Mouse (Mus musculus): ENCODE results near the gene Syt15. TPM values are rescaled to one million over a fixed set of nuclear protein-coding genes. Genes with fewer than 3 reads are reported as not detected.

Gene Syt15
- total and polyA plus RNA-seq, 3 experiments, result 0.11 TPM; not detected in 2

DNA sequence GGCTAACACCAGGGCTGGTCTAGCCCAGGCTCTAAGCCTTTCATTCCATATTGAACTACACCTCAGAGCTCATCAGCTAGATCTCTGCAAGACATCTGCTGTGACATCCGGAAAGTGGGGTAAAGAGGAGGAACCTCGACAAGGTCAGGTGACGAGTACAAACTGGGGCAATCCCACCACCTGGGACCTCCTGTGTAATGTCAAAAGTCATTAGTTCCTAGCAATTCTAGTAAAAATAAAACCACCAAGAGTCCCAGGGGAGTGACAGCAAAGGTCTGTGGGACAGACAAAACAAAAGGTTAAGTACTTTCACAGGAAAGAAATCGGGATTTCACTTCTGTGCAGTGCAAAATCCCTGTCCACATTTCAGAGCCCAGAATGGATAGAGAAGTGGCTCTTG lies 25.5 kb upstream of the Syt15 start:
- H3K36me3 ChIP-seq (replicated peaks), result no peaks in the 10 kb centered on the region
- ATAC-seq (ENCODE audit: extremely low read depth, insufficient number of reproducible peaks, low FRiP score, poor library complexity, severe bottlenecking), result no peak
- DNase-seq (ENCODE audit: low spot score), result no peak
- TF ChIP-seq GATA1 (IDR thresholded peaks at IDR 0.05; ENCODE audit: borderline replicate concordance, low read length), result no peak
- TF ChIP-seq GATA2 (IDR thresholded peaks at IDR 0.05; ENCODE audit: borderline replicate concordance, low read depth, low read length), result no peak
- TF ChIP-seq CTCF (IDR thresholded peaks at IDR 0.05; ENCODE audit: low read depth, low read length), result no peak
- H3K27me3 ChIP-seq (ENCODE audit: insufficient read depth, low read length), result peaks cover 14% of the 10 kb centered on the region; the same call in 1 of the 2 replicates
- peaks cover 8% of the 10 kb centered on the region for H3K4me1 ChIP-seq (ENCODE audit: insufficient read depth, low read depth, low read length)
- H3K4me3 ChIP-seq (ENCODE audit: low read depth, low read length), result no peak overlapping the region
- H3K9me3 ChIP-seq (replicated peaks), result no peaks in the 10 kb centered on the region

DNA sequence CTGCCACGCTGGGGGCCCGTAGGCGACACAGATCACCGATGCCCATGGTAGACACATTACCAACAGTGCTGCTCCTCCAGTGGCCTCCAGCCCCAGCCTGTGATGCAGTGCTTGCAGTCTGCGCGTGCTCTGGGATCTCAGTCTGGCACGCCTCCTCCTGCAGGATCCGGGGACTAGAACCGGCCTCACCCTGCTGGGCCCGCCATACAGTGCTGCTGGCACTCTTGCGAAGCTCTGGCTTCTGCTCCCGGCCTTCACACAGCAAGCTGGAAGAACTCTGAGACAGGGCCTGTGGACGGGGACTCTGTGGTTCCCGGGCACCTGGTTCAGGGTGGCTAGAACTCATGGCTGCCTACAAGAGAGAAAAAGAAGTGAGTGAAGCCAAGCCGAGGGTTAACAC lies 23.9 kb upstream of the Syt15 start:
- peaks cover 14% of the 10 kb centered on the region; the same call in 1 of the 2 replicates for H3K27me3 ChIP-seq (ENCODE audit: insufficient read depth, low read length)
- TF ChIP-seq CTCF (IDR thresholded peaks at IDR 0.05; ENCODE audit: low read depth, low read length) (no peak), GATA2 (IDR thresholded peaks at IDR 0.05; ENCODE audit: borderline replicate concordance, low read depth, low read length) (no peak), TAL1 (conservative IDR thresholded peaks at IDR 0.05; ENCODE audit: low read depth, low read length) (no peak), GATA1 (IDR thresholded peaks at IDR 0.05; ENCODE audit: borderline replicate concordance, low read length) (no peak), POLR2AphosphoS5 (IDR thresholded peaks at IDR 0.05; ENCODE audit: insufficient replicate concordance, low read depth, low read length) (no peak)
- ATAC-seq (ENCODE audit: extremely low read depth, insufficient number of reproducible peaks, low FRiP score, poor library complexity, severe bottlenecking), result no peak

GRCm38 (mm10) chr14:34196706-34197105 lies 22.7 kb upstream of the Syt15 start:
- Histone ChIP-seq H3K36me3 (replicated peaks) (no peaks in the 10 kb centered on the region), H3K9me3 (replicated peaks) (no peaks in the 10 kb centered on the region), H3K27me3 (ENCODE audit: insufficient read depth, low read length) (peaks cover 14% of the 10 kb centered on the region; the same call in 1 of the 2 replicates), H3K4me3 (ENCODE audit: low read depth, low read length) (no peak overlapping the region), H3K4me1 (ENCODE audit: insufficient read depth, low read depth, low read length) (no peaks in the 10 kb centered on the region)
- TF ChIP-seq POLR2AphosphoS5 (IDR thresholded peaks at IDR 0.05; ENCODE audit: insufficient replicate concordance, low read depth, low read length), result no peak
- TF ChIP-seq TAL1 (conservative IDR thresholded peaks at IDR 0.05; ENCODE audit: low read depth, low read length), result no peak
- no peak for TF ChIP-seq CTCF (IDR thresholded peaks at IDR 0.05; ENCODE audit: low read depth, low read length)
- no peak for TF ChIP-seq GATA2 (IDR thresholded peaks at IDR 0.05; ENCODE audit: borderline replicate concordance, low read depth, low read length)
- no peak for TF ChIP-seq GATA1 (IDR thresholded peaks at IDR 0.05; ENCODE audit: borderline replicate concordance, low read length)
- no peak for ATAC-seq (ENCODE audit: extremely low read depth, insufficient number of reproducible peaks, low FRiP score, poor library complexity, severe bottlenecking)
- DNase-seq (ENCODE audit: low spot score), result no peak

More for the DNA sequence above, 23.9 kb upstream of the Syt15 start:
- Histone ChIP-seq H3K9me3 (replicated peaks) (no peaks in the 10 kb centered on the region), H3K4me1 (ENCODE audit: insufficient read depth, low read depth, low read length) (peaks cover 3% of the 10 kb centered on the region), H3K36me3 (replicated peaks) (no peaks in the 10 kb centered on the region), H3K4me3 (ENCODE audit: low read depth, low read length) (no peak overlapping the region)
- no peak for DNase-seq (ENCODE audit: low spot score)

DNA sequence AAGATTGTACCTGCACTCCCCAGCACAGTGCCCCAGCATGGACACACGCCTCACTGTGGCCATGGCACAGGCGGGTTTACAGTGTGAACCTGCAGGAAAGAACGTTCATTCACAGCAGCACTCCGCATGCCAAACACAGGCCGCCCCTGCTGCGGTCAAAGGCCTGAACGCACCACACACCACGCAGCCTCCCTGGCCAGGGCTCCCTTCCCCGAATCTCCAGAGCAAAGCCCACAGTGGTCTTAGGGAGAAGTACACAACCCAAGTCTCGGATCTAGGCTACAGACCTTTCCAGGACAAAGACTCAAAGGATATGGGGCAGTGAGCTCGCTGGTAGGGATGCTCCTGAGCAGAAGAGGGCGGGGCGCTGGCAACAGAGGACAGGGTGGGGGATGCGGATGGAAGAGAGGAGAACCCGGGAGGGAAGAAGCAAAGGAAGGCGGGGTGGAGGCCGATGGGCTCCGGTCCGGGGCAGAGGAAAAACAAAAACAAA lies 18.6 kb upstream of the Syt15 start:
- H3K27me3 ChIP-seq (ENCODE audit: insufficient read depth, low read length), result peaks cover 5% of the 10 kb centered on the region; the same call in 1 of the 2 replicates
- no peaks in the 10 kb centered on the region for H3K36me3 ChIP-seq (replicated peaks)
- DNase-seq (ENCODE audit: low spot score) (no peak), ATAC-seq (ENCODE audit: extremely low read depth, insufficient number of reproducible peaks, low FRiP score, poor library complexity, severe bottlenecking) (no peak)
- H3K9me3 ChIP-seq (replicated peaks), result no peaks in the 10 kb centered on the region
- no peaks in the 10 kb centered on the region for H3K4me1 ChIP-seq (ENCODE audit: insufficient read depth, low read depth, low read length)
- no peak for TF ChIP-seq CTCF (IDR thresholded peaks at IDR 0.05; ENCODE audit: low read depth, low read length)
- TF ChIP-seq GATA1 (IDR thresholded peaks at IDR 0.05; ENCODE audit: borderline replicate concordance, low read length), result no peak
- TF ChIP-seq POLR2AphosphoS5 (IDR thresholded peaks at IDR 0.05; ENCODE audit: insufficient replicate concordance, low read depth, low read length), result no peak
- TF ChIP-seq GATA2 (IDR thresholded peaks at IDR 0.05; ENCODE audit: borderline replicate concordance, low read depth, low read length), result no peak
- no peak for TF ChIP-seq TAL1 (conservative IDR thresholded peaks at IDR 0.05; ENCODE audit: low read depth, low read length)
- no peak overlapping the region for H3K4me3 ChIP-seq (ENCODE audit: low read depth, low read length)

DNA sequence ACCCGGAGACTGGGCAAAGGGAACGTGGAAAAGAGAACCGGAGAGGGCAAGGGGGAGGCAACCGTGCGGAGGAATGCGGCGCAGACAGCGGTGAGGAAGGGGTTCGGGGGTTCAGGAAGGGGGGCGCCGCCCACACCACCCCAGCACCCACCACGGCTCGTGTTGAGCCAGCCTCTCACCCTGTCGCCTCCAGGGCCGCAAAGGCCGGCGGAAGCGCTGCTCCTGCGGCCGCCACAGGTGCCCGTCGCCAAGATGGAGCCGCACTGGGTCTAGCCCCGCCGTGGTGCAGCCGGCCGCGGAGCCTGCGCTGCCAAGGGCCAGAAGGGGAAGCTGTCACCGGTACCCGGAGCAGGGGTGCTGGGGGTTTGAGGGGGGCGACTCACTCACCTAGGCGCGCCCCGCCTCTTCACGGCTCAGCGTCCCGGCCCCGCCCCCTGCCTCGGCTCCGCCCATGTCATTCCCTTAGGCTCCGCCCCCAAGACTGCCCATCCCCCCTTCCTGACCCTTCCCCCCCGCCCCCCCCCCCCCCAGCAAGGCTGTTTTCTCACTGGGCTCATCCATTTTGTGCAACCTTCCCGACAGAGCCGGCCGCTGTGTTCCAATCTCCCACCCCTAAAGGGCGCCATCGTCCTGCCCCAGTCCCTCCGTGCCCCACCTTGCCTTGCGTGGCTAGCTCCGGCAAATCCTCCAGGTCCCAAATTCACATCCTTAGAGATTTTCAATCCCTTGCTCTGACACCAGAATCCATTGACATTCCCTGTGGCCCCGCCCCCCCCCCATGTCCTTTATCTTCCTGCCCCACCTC lies 18.0 kb upstream of the Syt15 start, which contains the start of gene Gprin2:
Gprin2 (minus strand) TSS at position 423 of the 805 bp plus-strand sequence.
- peaks cover 4% of the 10 kb centered on the region; the same call in 1 of the 2 replicates for H3K27me3 ChIP-seq (ENCODE audit: insufficient read depth, low read length)
- ATAC-seq (ENCODE audit: extremely low read depth, insufficient number of reproducible peaks, low FRiP score, poor library complexity, severe bottlenecking), result no peak
- no peak within 1 kb of the TSS for H3K4me3 ChIP-seq (ENCODE audit: low read depth, low read length)
- no peak for DNase-seq (ENCODE audit: low spot score)
- TF ChIP-seq CTCF (IDR thresholded peaks at IDR 0.05; ENCODE audit: low read depth, low read length) (no peak), POLR2AphosphoS5 (IDR thresholded peaks at IDR 0.05; ENCODE audit: insufficient replicate concordance, low read depth, low read length) (no peak), GATA2 (IDR thresholded peaks at IDR 0.05; ENCODE audit: borderline replicate concordance, low read depth, low read length) (no peak), TAL1 (conservative IDR thresholded peaks at IDR 0.05; ENCODE audit: low read depth, low read length) (no peak), GATA1 (IDR thresholded peaks at IDR 0.05; ENCODE audit: borderline replicate concordance, low read length) (no peak)
- no peaks in the 10 kb centered on the region for H3K9me3 ChIP-seq (replicated peaks)
- no peaks in the 10 kb centered on the region for H3K36me3 ChIP-seq (replicated peaks)
- H3K4me1 ChIP-seq (ENCODE audit: insufficient read depth, low read depth, low read length), result no peaks in the 10 kb centered on the region

- no peak overlapping the region for H3K4me3 ChIP-seq (ENCODE audit: low read depth, low read length)
- H3K4me1 ChIP-seq (ENCODE audit: insufficient read depth, low read depth, low read length), result no peaks in the 10 kb centered on the region
- no peaks in the 10 kb centered on the region for H3K9me3 ChIP-seq (replicated peaks)
- no peaks in the 10 kb centered on the region for H3K36me3 ChIP-seq (replicated peaks)
- H3K27me3 ChIP-seq (ENCODE audit: insufficient read depth, low read length), result peaks cover 3% of the 10 kb centered on the region; the same call in 1 of the 2 replicates
- TF ChIP-seq GATA1 (IDR thresholded peaks at IDR 0.05; ENCODE audit: borderline replicate concordance, low read length) (no peak), TAL1 (conservative IDR thresholded peaks at IDR 0.05; ENCODE audit: low read depth, low read length) (no peak), GATA2 (IDR thresholded peaks at IDR 0.05; ENCODE audit: borderline replicate concordance, low read depth, low read length) (no peak), POLR2AphosphoS5 (IDR thresholded peaks at IDR 0.05; ENCODE audit: insufficient replicate concordance, low read depth, low read length) (no peak), CTCF (IDR thresholded peaks at IDR 0.05; ENCODE audit: low read depth, low read length) (no peak)
- DNase-seq (ENCODE audit: low spot score) (no peak), ATAC-seq (ENCODE audit: extremely low read depth, insufficient number of reproducible peaks, low FRiP score, poor library complexity, severe bottlenecking) (no peak)
Observed at GRCm38 (mm10) chr14:34207996-34208395, 11.4 kb upstream of the Syt15 start.
